Mouse (Mus musculus) lung, embryonic 14.5 days (tissue): ENCODE measurements at regions not wholly inside any gene's neighbourhood (a gene's known extent, or its start where the extent isn't known, plus 50 kb on each side); places are given as distances from the start of the nearest gene placed in this dataset.

ENCODE experiments used
- ATAC-seq: fragments of 200-750 bp; cut with Nextera tagmentation; 2 replicates; pipeline ENCODE4 v1.8.0; 2017; ENCODE audit warnings: mild to moderate bottlenecking, moderate TSS enrichment, moderate library complexity; ENCODE audit not compliant: insufficient read depth
- DNase-seq: peaks from one replicate; pipeline ENCODE4 v3.0.0-alpha.2; 2015
- H3K27ac ChIP-seq: fragments of 300-500 bp; sonication (generic); 2 replicates; pipeline ENCODE4 v1.5.1; 2014; ENCODE audit warnings: low read depth, mild to moderate bottlenecking, moderate library complexity
- H3K27me3 ChIP-seq: fragments of 300-500 bp; sonication (generic); 2 replicates; pipeline ENCODE4 v1.6.1; 2014; ENCODE audit warnings: low read length, control low read depth; ENCODE audit not compliant: insufficient read depth
- H3K36me3 ChIP-seq: fragments of 300-500 bp; sonication (generic); 2 replicates; pipeline ENCODE4 v1.6.1; 2014; ENCODE audit warnings: control low read depth; ENCODE audit not compliant: insufficient read depth
- H3K4me1 ChIP-seq: fragments of 300-500 bp; sonication (generic); 2 replicates; pipeline ENCODE4 v1.6.1; 2014; ENCODE audit warnings: antibody characterized with exemption, control low read depth; ENCODE audit not compliant: insufficient read depth
- H3K4me2 ChIP-seq: fragments of 300-500 bp; sonication (generic); 2 replicates; pipeline ENCODE4 v1.6.1; 2014; ENCODE audit warnings: mild to moderate bottlenecking
- H3K4me3 ChIP-seq: fragments of 300-500 bp; sonication (generic); 2 replicates; pipeline ENCODE4 v1.5.1; 2014; ENCODE audit warnings: low read depth, low read length
- H3K9ac ChIP-seq: fragments of 300-500 bp; sonication (generic); 2 replicates; pipeline ENCODE4 v1.6.1; 2014
- H3K9me3 ChIP-seq: fragments of 300-500 bp; sonication (generic); 2 replicates; pipeline ENCODE4 v1.6.1; 2016; ENCODE audit warnings: low read depth, low read length, control low read depth
- CTCF ChIP-seq: IDR thresholded peaks from 2 replicates; pipeline ENCODE4 v1.5.1; 2016; ENCODE audit warnings: antibody characterized with exemption, low read depth
- WGBS: fragments of 180-500 bp; shearing (Covaris S2); extraction: QIAGEN DNeasy Blood & Tissue Kit; methylation state at CpG from one replicate; pipeline ENCODE4 v1.1.7; 2014; 5-methylcytosine and 5-hydroxymethylcytosine counted together

GRCm38 (mm10) chr4:81762592-81763229 is 320.1 kb upstream of the Mpdz start:
- H3K9ac ChIP-seq = peak overlapping the region; percentile 18; the same call in 1 of the 2 replicates
- no peak for ATAC-seq

DNA sequence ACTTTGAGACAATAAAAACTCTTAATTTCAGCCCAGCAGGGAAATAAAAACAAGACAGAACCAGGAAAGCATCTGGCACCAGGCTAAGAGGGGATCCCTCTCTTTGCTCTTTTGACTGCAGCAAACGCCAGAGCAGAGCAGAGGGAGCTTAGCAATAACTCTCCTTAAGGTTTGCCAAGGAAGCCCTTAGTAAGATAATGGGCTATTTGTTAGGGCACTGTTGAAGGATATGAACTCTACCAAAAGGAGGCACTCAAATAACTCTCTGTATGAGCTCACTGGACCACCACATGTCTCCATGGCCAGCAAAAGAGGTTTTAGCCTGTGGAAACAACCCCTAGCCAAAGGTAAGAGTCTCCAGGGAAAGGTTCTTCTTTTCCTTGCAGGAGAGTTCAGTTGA is 315.3 kb upstream of the Mpdz start:
- ATAC-seq (no peak), DNase-seq (no peak)
- no peak overlapping the region for H3K4me2 ChIP-seq
- H3K27ac ChIP-seq = no peak overlapping the region
- no peak overlapping the region for H3K4me3 ChIP-seq
- H3K27me3 ChIP-seq = no peaks in the 10 kb centered on the region
- H3K9ac ChIP-seq = no peak overlapping the region
- no peak for TF ChIP-seq CTCF
- no peaks in the 10 kb centered on the region for H3K9me3 ChIP-seq
- no peaks in the 10 kb centered on the region for H3K36me3 ChIP-seq
- WGBS = 39% methylated on average over 1 of the region's 1 CpGs
- H3K4me1 ChIP-seq = peaks cover 5% of the 10 kb centered on the region; the same call in 1 of the 2 replicates

More at GRCm38 (mm10) chr4:81762592-81763229, 320.1 kb upstream of the Mpdz start:
- H3K4me3 ChIP-seq = no peak overlapping the region
- DNase-seq = no peak
- H3K27me3 ChIP-seq = no peaks in the 10 kb centered on the region
- H3K4me2 ChIP-seq = no peak overlapping the region
- 40% methylated on average over 11 of the region's 11 CpGs for WGBS
- no peaks in the 10 kb centered on the region for H3K36me3 ChIP-seq
- no peaks in the 10 kb centered on the region for H3K9me3 ChIP-seq
- peaks cover 23% of the 10 kb centered on the region for H3K4me1 ChIP-seq
- H3K27ac ChIP-seq = peak overlapping the region; percentile 52; the same call in 1 of the 2 replicates
- no peak for TF ChIP-seq CTCF

DNA sequence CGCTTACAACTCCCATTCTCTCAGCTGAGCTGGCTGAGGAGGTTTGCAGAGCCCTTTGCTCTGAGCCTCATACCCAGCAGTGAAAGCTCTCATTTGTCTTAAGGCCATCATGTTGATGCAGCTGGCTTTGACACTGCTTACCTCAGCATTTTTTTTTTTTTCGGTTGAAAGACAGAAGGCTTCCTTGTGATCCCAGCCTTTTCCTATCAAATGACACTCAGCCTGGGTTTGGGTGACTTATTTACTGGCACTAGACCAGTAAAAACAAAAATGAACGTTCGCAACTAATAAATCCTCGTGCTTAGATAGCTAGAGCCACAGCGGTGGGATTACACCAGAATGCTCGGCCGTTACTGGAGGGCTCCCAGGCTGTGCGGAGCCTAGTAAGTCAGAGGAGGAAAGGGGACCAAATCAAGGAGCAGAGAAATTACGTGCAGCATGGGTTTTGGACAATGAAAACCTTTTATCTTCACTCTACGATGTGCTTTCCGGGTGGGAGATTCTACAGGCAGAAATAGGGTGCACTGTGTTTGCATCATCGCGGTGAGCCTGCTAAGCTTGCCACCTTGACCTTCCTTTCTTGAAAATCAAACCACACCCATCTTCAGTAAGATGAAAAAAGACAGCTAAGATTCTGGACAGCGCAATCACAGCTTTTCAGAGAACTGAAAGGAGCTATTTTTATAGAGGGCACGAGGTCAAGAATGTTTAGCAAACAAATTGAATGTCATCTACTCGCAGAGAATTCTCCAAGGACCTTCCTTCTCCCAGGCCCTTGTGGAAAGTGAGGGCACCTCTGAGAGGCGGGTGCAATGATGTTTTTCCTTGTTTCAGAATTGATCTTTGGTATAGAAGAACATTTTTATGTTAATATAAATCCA is 302.3 kb upstream of the Mpdz start:
- H3K9ac ChIP-seq = no peak overlapping the region
- peak overlapping the region; percentile 36 for H3K4me2 ChIP-seq
- DNase-seq (peak; percentile 99), ATAC-seq (peak; percentile 98)
- H3K27ac ChIP-seq = peak overlapping the region; percentile 93
- no peak for TF ChIP-seq CTCF
- H3K36me3 ChIP-seq = no peaks in the 10 kb centered on the region
- H3K4me1 ChIP-seq = peaks cover 13% of the 10 kb centered on the region
- H3K27me3 ChIP-seq = no peaks in the 10 kb centered on the region
- H3K4me3 ChIP-seq = no peak overlapping the region
- H3K9me3 ChIP-seq = no peaks in the 10 kb centered on the region
- WGBS = 9% methylated on average over 18 of the region's 18 CpGs

GRCm38 (mm10) chr4:81743978-81744628 is 301.5 kb upstream of the Mpdz start:
- peak overlapping the region; percentile 93 for H3K27ac ChIP-seq
- WGBS = 20% methylated on average over 8 of the region's 8 CpGs

DNA sequence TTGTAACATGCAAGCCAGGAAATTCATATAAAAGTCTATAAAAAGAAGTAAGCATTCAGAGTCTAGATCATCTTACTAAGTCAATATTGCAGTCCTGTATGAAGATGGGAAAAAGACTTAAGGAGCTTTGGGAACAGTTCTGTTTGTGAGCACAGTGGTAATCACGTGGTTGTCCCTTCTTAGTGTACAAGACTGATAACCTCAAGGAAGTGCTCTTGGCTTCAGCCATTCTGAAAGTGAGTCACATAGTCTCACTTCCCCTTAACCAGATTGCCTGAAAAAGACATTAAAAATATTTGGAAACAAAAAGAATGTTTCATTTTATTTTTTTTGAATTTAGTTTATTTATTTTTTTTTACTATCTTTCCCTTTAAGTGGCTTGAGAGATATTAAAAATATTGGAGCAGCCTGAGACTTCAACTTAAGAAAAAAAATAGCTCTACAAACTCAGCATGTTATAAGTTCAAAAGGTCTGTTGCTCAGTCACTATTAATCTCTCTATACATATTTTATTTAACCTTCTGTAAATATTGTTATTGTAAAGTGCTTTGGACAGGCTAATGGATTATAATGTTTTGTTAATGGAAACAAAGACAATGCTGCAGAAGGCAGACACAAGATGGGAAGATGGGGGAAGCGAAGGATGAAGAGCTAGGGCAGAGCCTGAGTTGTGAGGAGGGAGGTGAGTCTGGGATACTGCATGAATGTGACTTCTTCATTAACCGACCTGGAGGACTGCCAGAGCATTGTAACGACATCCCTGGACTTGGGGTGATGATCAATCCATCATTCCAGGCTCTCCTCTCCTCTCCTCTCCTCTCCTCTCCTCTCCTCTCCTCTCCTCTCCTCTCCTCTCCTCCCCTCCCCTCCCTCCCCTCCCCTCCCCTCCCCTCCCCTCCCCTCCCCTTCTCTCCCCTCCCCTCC is 300.2 kb upstream of the Mpdz start:
- Histone ChIP-seq H3K36me3 (no peaks in the 10 kb centered on the region), H3K27ac (no peak overlapping the region; the same call in 1 of the 2 replicates), H3K27me3 (no peaks in the 10 kb centered on the region), H3K4me3 (no peak overlapping the region), H3K4me1 (peaks cover 13% of the 10 kb centered on the region), H3K9me3 (no peaks in the 10 kb centered on the region), H3K4me2 (no peak overlapping the region), H3K9ac (no peak overlapping the region)
- ATAC-seq = no peak
- WGBS = 28% methylated on average over 4 of the region's 4 CpGs
- no peak for TF ChIP-seq CTCF
- DNase-seq = peak; percentile 68

More at GRCm38 (mm10) chr4:81743978-81744628, 301.5 kb upstream of the Mpdz start:
- no peaks in the 10 kb centered on the region for H3K9me3 ChIP-seq
- no peaks in the 10 kb centered on the region for H3K36me3 ChIP-seq
- DNase-seq = peak; percentile 57
- no peak overlapping the region for H3K4me3 ChIP-seq
- no peak for TF ChIP-seq CTCF
- H3K9ac ChIP-seq = 0 out of 2 replicates have a peak overlapping the region, but pooled peaks have one; percentile 20
- no peaks in the 10 kb centered on the region for H3K27me3 ChIP-seq
- peak overlapping the region; percentile 36 for H3K4me2 ChIP-seq
- ATAC-seq = peak; percentile 26
- H3K4me1 ChIP-seq = peaks cover 13% of the 10 kb centered on the region

DNA sequence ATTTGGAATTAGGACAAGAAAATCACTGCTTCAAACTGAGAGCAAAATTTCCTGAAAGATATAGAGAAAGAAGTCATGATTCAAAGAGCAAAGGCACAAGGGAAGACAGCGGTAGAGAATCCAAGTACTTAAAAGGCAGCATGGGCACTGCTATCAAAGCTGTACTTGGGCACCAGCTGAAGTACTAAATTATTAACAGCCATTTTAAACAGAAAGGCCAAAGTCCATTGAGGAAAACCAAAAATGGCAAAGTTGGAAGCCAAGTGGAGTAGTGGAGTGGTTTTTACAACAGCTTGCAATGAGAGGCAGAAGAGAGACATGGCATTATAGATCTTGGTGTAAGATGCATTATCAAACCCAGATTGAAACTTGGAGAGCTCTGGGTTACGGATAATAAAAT is 291.8 kb upstream of the Mpdz start:
- no peak for ATAC-seq
- Histone ChIP-seq H3K9me3 (no peaks in the 10 kb centered on the region), H3K27me3 (no peaks in the 10 kb centered on the region), H3K4me2 (no peak overlapping the region), H3K36me3 (no peaks in the 10 kb centered on the region), H3K27ac (no peak overlapping the region), H3K9ac (no peak overlapping the region), H3K4me3 (no peak overlapping the region), H3K4me1 (no peaks in the 10 kb centered on the region)
- WGBS = 99% methylated on average over 2 of the region's 2 CpGs
- TF ChIP-seq CTCF = no peak
- DNase-seq = no peak
